Mouse (Mus musculus): Measurements from ENCODE around the gene Mob3c. TPM values are rescaled to one million over a fixed set of nuclear protein-coding genes. Genes with fewer than 3 reads are reported as not detected.

Mob3c gene
- polyA plus RNA-seq, 1 experiment from 2014 or later, result 2.5 TPM

DNA sequence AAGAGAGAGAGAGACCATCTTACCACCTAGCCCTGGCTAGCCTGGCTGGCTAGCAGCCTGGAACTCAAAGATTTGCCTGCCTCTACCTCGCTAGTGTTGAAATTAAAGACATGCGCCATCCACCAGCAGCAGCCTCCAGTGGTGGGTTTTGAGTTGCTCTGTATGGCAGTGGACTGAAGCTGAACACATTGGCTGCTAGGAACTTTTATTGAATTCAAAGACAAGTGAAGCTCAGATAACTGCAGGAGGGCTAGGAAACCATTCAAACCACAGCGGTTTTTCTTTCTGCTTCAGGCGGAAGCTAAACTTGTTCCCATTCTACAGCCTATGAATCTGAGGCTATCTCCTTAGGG lies 381 bp upstream of the Mob3c start:
- ATAC-seq (ENCODE audit: low FRiP score) (no peak), DNase-seq (ENCODE audit: low spot score, missing footprints) (no peak)
- H3K4me2 ChIP-seq, result peak overlapping the region; percentile 91
- H3K4me1 ChIP-seq (ENCODE audit: control insufficient read depth, insufficient read depth, low read length), result peaks cover 3% of the 10 kb centered on the region
- H3K9ac ChIP-seq (ENCODE audit: low read length), result peak overlapping the region; percentile 77
- H3K27me3 ChIP-seq (ENCODE audit: control insufficient read depth, insufficient read depth, low read length), result no peaks in the 10 kb centered on the region
- peak overlapping the region; percentile 75 for H3K4me3 ChIP-seq (ENCODE audit: low read depth, low read length)
- H3K9me3 ChIP-seq (ENCODE audit: control insufficient read depth, low read length), result no peaks in the 10 kb centered on the region
- 0 out of 2 replicates have a peak overlapping the region, but pooled peaks have one; percentile 55 for H3K27ac ChIP-seq (ENCODE audit: low read depth, low read length)
- H3K36me3 ChIP-seq (ENCODE audit: control insufficient read depth, insufficient read depth, low read length), result no peaks in the 10 kb centered on the region
- 6% methylated on average over 4 of the region's 4 CpGs for WGBS

DNA sequence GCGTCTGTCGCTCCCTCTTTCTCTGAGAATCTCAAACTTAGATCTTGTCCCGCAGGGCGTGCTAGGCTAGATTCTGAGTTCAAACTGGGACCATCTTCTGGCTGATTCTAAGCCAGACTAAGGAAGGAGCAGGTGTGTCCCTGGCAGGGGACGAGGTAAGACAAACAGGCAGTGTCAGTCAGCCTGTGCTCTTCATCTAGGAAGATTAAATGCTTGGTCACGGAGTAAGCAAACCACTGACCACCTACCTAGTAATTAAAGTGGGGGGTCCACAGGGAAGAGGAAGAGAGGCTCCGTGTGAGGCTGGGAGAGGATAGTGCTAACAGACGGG lies 645 bp downstream of the Mob3c start:
- Histone ChIP-seq H3K4me3 (ENCODE audit: low read depth, low read length) (peak overlapping the region; percentile 75), H3K9me3 (ENCODE audit: control insufficient read depth, low read length) (no peaks in the 10 kb centered on the region), H3K4me1 (ENCODE audit: control insufficient read depth, insufficient read depth, low read length) (peaks cover 3% of the 10 kb centered on the region), H3K27me3 (ENCODE audit: control insufficient read depth, insufficient read depth, low read length) (no peaks in the 10 kb centered on the region), H3K27ac (ENCODE audit: low read depth, low read length) (no peak overlapping the region), H3K4me2 (peak overlapping the region; percentile 91), H3K36me3 (ENCODE audit: control insufficient read depth, insufficient read depth, low read length) (no peaks in the 10 kb centered on the region), H3K9ac (ENCODE audit: low read length) (peak overlapping the region; percentile 77)
- DNase-seq (ENCODE audit: low spot score, missing footprints) (no peak), ATAC-seq (ENCODE audit: low FRiP score) (no peak; the same call in 1 of the 2 replicates)
- WGBS, result 7% methylated on average over 8 of the region's 8 CpGs

DNA sequence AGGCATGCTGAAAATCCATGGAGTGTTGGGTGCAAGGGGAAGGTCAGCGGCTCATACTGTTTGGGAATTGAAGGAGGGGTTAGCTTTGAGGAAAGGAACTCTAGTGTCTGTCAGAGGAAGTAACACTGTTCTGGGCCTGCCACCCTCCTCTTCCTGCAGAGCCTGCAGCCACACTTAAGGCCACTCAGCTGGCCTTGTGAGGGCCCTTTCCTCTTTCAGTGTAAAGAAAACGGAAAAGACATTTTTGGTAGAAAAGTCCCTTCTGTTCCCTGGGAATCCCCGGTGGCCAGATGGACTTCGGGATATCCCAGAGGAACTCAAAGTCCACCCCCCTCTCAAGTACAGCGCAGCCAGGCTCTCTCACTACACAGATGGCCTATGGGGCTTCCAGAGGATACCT lies 2.6 kb downstream of the Mob3c start:
- ATAC-seq (ENCODE audit: low FRiP score), result no peak
- DNase-seq (ENCODE audit: low spot score, missing footprints), result no peak
- H3K27ac ChIP-seq (ENCODE audit: low read depth, low read length), result no peak overlapping the region
- H3K4me3 ChIP-seq (ENCODE audit: low read depth, low read length), result no peak overlapping the region
- peaks cover 3% of the 10 kb centered on the region for H3K4me1 ChIP-seq (ENCODE audit: control insufficient read depth, insufficient read depth, low read length)
- no peaks in the 10 kb centered on the region for H3K27me3 ChIP-seq (ENCODE audit: control insufficient read depth, insufficient read depth, low read length)
- H3K9ac ChIP-seq (ENCODE audit: low read length), result no peak overlapping the region
- H3K9me3 ChIP-seq (ENCODE audit: control insufficient read depth, low read length), result no peaks in the 10 kb centered on the region
- H3K4me2 ChIP-seq, result no peak overlapping the region
- no peaks in the 10 kb centered on the region for H3K36me3 ChIP-seq (ENCODE audit: control insufficient read depth, insufficient read depth, low read length)
- 88% methylated on average over 5 of the region's 5 CpGs for WGBS

DNA sequence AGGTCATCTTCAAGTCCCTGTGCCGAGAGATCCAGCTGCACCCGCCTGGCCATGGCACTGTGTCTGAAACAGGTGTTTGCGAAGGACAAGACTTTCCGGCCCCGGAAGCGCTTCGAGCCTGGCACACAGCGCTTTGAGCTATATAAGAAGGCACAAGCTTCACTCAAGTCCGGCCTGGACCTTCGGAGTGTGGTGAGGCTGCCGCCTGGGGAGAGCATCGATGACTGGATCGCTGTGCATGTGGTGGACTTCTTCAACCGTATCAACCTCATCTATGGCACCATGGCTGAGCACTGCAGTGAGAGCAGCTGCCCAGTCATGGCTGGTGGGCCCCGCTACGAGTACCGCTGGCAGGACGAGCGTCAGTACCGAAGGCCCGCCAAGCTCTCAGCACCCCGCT lies 3.3 kb downstream of the Mob3c start:
- Histone ChIP-seq H3K4me3 (ENCODE audit: low read depth, low read length) (no peak overlapping the region), H3K36me3 (ENCODE audit: control insufficient read depth, insufficient read depth, low read length) (no peaks in the 10 kb centered on the region), H3K4me1 (ENCODE audit: control insufficient read depth, insufficient read depth, low read length) (peaks cover 3% of the 10 kb centered on the region), H3K27me3 (ENCODE audit: control insufficient read depth, insufficient read depth, low read length) (no peaks in the 10 kb centered on the region), H3K4me2 (no peak overlapping the region), H3K9ac (ENCODE audit: low read length) (no peak overlapping the region), H3K27ac (ENCODE audit: low read depth, low read length) (no peak overlapping the region), H3K9me3 (ENCODE audit: control insufficient read depth, low read length) (no peaks in the 10 kb centered on the region)
- peak; percentile 37 for DNase-seq (ENCODE audit: low spot score, missing footprints)
- 97% methylated on average over 22 of the region's 22 CpGs for WGBS
- no peak for ATAC-seq (ENCODE audit: low FRiP score)

DNA sequence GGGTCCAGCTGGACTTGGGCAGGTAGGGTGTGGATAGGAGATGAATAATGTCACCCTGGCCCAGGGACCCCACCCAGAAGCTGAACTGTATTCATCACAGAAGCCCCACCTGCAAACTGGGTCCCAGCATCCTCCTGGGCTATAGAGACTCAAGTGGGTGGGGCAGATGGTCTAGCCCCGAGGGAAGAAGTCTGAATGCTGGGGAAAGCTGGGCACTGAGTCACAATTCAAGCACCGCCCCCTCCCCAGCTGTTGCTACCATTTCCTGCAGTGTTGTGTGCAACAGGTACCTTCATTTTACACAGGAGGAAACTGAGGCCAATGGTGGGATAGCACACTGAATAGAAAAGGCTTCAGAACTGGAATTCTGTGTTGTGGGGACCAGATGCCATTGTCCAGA lies 4.1 kb downstream of the Mob3c start:
- Histone ChIP-seq H3K27me3 (ENCODE audit: control insufficient read depth, insufficient read depth, low read length) (no peaks in the 10 kb centered on the region), H3K9me3 (ENCODE audit: control insufficient read depth, low read length) (no peaks in the 10 kb centered on the region), H3K27ac (ENCODE audit: low read depth, low read length) (no peak overlapping the region), H3K4me3 (ENCODE audit: low read depth, low read length) (no peak overlapping the region), H3K4me2 (no peak overlapping the region), H3K9ac (ENCODE audit: low read length) (no peak overlapping the region), H3K36me3 (ENCODE audit: control insufficient read depth, insufficient read depth, low read length) (no peaks in the 10 kb centered on the region), H3K4me1 (ENCODE audit: control insufficient read depth, insufficient read depth, low read length) (peaks cover 3% of the 10 kb centered on the region)
- ATAC-seq (ENCODE audit: low FRiP score) (no peak), DNase-seq (ENCODE audit: low spot score, missing footprints) (no peak)
- WGBS, result 66% methylated on average over 2 of the region's 2 CpGs

DNA sequence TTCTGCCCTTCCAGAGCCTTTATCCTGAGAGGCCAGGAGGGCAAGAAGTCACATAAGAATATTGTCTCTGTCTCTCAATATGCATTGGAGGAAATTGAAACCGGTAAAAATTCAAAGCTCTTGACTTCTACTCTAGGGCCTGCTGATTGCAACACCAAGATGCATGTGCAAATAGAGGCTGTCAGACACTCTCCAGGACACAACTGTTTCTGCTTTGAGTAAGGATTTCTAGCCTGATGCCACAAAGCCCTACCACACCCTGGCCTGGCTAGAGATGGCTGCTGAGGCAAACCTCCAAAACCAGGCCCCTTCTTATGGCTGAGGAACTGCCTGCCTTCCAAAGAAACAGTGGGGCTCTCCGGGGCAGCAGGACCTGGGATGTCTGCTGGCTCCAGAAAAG lies 7.7 kb downstream of the Mob3c start:
- no peak for ATAC-seq (ENCODE audit: low FRiP score)
- no peak overlapping the region for H3K4me3 ChIP-seq (ENCODE audit: low read depth, low read length)
- no peak overlapping the region for H3K4me2 ChIP-seq
- H3K27ac ChIP-seq (ENCODE audit: low read depth, low read length), result no peak overlapping the region
- H3K9me3 ChIP-seq (ENCODE audit: control insufficient read depth, low read length), result no peaks in the 10 kb centered on the region
- H3K4me1 ChIP-seq (ENCODE audit: control insufficient read depth, insufficient read depth, low read length), result peaks cover 7% of the 10 kb centered on the region; the same call in 1 of the 2 replicates
- 86% methylated on average over 2 of the region's 2 CpGs for WGBS
- no peaks in the 10 kb centered on the region for H3K27me3 ChIP-seq (ENCODE audit: control insufficient read depth, insufficient read depth, low read length)
- no peak overlapping the region for H3K9ac ChIP-seq (ENCODE audit: low read length)
- DNase-seq (ENCODE audit: low spot score, missing footprints), result peak; percentile 21
- H3K36me3 ChIP-seq (ENCODE audit: control insufficient read depth, insufficient read depth, low read length), result no peaks in the 10 kb centered on the region

DNA sequence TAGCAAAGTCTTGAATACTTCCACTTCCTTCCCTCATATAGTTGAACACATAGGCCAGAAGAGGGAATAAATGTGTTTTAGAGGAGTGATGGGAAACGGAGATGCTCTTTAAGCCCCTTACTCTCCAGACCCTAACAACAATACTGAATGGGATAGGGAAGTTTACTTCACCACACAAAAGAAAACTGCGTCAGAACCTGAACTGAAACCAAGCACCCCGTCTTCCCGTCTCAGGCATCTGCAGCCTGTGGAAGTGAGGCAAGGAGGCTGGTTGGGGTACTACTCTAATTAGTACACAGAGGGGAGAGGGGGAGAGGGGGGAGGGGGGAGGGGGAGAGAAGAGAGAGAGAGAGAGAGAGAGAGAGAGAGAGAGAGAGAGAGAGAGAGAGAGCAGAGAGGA lies 10.3 kb downstream of the Mob3c start:
- ATAC-seq (ENCODE audit: low FRiP score), result no peak
- 74% methylated on average over 4 of the region's 4 CpGs for WGBS

DNA sequence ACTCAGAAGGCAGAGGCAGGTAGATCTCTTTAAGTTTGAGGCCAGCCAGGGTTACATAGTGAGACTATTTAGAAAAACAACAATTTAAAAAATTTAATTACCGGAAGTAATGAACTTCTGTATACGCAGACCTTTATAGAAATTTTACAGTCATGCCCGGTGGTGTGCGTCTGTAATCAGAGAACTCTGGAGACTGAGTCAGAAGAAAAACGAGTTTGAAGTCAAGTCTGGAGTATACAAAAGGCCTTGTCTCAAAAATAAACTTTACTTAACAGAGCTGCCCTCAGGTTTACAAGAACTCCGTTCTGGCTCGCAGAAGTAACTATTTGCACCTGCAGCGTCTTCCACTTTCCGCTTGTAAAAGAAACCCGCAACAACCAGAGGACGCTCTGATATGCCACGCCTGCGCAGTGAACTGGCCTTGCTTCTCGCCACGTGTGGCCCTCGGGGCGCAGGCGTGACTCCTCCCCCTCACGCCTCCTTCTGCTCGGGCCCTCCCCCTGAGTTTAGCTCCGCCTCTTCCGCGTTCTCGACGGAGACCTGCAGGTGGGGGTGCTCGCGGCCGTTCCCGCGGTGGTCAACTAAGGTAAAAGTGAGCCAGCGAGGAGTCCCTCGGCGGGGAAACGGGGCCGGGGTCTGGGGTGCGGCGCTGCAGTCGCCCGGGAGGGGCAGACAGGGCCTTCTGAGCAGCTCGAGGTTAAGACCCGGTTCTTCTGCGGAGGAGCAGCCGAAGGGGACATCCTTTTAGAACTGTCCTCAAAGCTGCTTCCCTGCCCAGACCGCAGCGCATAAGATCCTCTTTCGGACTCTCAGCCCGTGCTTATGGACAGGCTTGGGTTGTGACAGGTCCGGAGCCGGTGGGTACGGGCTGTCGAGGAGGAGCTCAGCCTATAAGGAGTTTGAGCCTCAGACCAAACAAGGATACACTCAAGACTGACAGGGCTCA lies 11.1 kb downstream of the Mob3c start, which contains the start of gene Mknk1:
Mknk1 (plus strand) TSS at position 503 of the 946 bp plus-strand sequence.
- no peaks in the 10 kb centered on the region for H3K36me3 ChIP-seq (ENCODE audit: control insufficient read depth, insufficient read depth, low read length)
- no peak within 1 kb of the TSS for H3K27ac ChIP-seq (ENCODE audit: low read depth, low read length)
- H3K4me3 ChIP-seq (ENCODE audit: low read depth, low read length), result peak within 1 kb of the TSS; percentile 70
- WGBS, result 3% methylated on average over 51 of the region's 51 CpGs
- H3K27me3 ChIP-seq (ENCODE audit: control insufficient read depth, insufficient read depth, low read length), result no peaks in the 10 kb centered on the region
- no peaks in the 10 kb centered on the region for H3K9me3 ChIP-seq (ENCODE audit: control insufficient read depth, low read length)
- DNase-seq (ENCODE audit: low spot score, missing footprints) (peak; percentile 98), ATAC-seq (ENCODE audit: low FRiP score) (peak; percentile 98)
- peak within 1 kb of the TSS; percentile 69 for H3K9ac ChIP-seq (ENCODE audit: low read length)
- H3K4me1 ChIP-seq (ENCODE audit: control insufficient read depth, insufficient read depth, low read length), result peaks cover 7% of the 10 kb centered on the region; the same call in 1 of the 2 replicates
- peak within 1 kb of the TSS; percentile 73 for H3K4me2 ChIP-seq

More for the DNA sequence above, 10.3 kb downstream of the Mob3c start:
- H3K9ac ChIP-seq (ENCODE audit: low read length), result no peak overlapping the region
- H3K4me2 ChIP-seq, result no peak overlapping the region
- H3K4me3 ChIP-seq (ENCODE audit: low read depth, low read length), result no peak overlapping the region
- H3K27me3 ChIP-seq (ENCODE audit: control insufficient read depth, insufficient read depth, low read length), result no peaks in the 10 kb centered on the region
- H3K4me1 ChIP-seq (ENCODE audit: control insufficient read depth, insufficient read depth, low read length), result peaks cover 7% of the 10 kb centered on the region; the same call in 1 of the 2 replicates
- no peaks in the 10 kb centered on the region for H3K9me3 ChIP-seq (ENCODE audit: control insufficient read depth, low read length)
- H3K27ac ChIP-seq (ENCODE audit: low read depth, low read length), result no peak overlapping the region
- no peaks in the 10 kb centered on the region for H3K36me3 ChIP-seq (ENCODE audit: control insufficient read depth, insufficient read depth, low read length)
- DNase-seq (ENCODE audit: low spot score, missing footprints), result no peak

DNA sequence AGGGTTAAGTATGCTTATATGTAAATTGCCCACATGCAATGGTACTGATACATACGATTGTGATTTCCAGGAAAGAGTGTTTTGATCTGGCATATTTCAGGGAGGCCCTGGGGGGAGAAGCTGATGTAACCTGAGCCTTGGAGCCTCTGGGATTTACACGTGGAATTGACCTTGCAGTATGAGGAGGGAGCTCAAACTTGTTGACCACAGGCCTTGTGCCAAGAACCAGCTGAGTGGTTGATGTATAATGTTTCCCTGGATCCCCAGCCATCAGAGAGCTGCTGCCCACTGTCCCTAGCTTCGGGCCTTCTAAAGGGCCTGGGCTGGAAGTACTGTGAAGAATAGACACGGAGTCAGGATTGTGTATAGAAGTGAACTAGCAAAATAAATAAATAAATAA lies 12.1 kb downstream of the Mob3c start:
- Histone ChIP-seq H3K27ac (ENCODE audit: low read depth, low read length) (no peak overlapping the region), H3K36me3 (ENCODE audit: control insufficient read depth, insufficient read depth, low read length) (no peaks in the 10 kb centered on the region), H3K9me3 (ENCODE audit: control insufficient read depth, low read length) (no peaks in the 10 kb centered on the region), H3K27me3 (ENCODE audit: control insufficient read depth, insufficient read depth, low read length) (no peaks in the 10 kb centered on the region), H3K4me1 (ENCODE audit: control insufficient read depth, insufficient read depth, low read length) (peaks cover 7% of the 10 kb centered on the region; the same call in 1 of the 2 replicates), H3K4me2 (peak overlapping the region; percentile 73; the same call in 1 of the 2 replicates), H3K4me3 (ENCODE audit: low read depth, low read length) (peak overlapping the region; percentile 70), H3K9ac (ENCODE audit: low read length) (no peak overlapping the region; the same call in 1 of the 2 replicates)
- ATAC-seq (ENCODE audit: low FRiP score) (no peak), DNase-seq (ENCODE audit: low spot score, missing footprints) (no peak)
- 70% methylated on average over 4 of the region's 4 CpGs for WGBS
